Mouse (Mus musculus) kidney, adult 11 months (tissue): Measurements from ENCODE around the gene Foxp1.

Experiments
- DNase-seq: peaks from one replicate; pipeline ENCODE4 v3.0.0; 2022

Gene Foxp1

DNA sequence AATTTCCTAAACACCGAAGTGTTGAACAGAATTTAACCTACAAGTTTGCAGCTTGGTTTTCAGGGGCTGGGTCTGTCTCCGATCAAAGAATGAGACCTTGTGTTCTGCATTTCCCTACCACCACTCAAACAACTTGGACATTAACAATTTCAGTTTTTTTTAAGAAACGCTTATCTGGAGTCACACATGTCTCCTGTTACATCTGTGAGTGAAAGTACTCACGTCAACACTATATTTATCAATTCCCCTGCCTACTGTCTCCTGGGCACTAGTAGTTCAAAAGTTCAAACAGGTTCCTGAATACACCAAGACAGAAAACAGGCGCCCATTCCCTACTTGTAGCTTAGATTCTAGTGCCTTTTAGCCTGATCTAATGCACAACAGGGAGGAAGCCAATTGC lies 172.4 kb downstream of the Foxp1 start:
- DNase-seq: no peak

DNA sequence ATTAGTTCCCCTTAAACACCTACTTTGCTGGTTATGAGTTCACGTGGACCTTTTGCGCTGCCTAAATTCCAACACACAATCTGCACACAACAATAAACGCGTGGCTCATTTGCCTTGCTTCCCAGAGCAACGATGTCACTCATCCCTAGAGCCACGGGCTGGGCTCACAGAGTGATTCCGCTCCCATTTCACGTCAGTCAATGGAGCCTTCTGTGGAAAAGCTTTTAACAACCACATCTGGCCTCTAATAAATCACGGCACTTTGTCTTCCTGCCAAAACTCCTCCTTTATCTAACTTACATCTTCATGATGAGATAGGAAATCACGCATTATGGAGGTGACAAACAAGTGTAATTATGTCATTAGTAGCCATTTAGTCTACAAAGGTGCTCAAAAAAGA lies 174.7 kb downstream of the Foxp1 start:
- no peak for DNase-seq

DNA sequence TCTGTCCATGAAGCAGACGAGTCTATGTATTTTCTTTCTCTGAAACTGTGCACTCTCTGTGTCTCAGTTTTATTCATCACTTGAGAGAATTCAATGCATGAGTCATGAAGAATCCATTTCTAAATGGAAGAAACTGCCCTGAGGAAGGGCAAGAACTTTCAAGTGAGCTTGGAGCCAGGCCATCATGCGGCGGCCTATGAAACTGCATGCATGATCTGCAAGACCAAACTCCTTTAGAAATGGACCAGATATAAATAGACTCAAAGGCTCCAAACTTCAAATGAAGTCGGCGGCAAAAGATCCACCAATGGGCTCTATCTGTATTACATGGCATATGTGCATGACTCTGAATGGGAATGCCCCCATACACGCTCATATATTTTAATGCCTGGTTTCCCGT lies 177.6 kb downstream of the Foxp1 start:
- DNase-seq: no peak

DNA sequence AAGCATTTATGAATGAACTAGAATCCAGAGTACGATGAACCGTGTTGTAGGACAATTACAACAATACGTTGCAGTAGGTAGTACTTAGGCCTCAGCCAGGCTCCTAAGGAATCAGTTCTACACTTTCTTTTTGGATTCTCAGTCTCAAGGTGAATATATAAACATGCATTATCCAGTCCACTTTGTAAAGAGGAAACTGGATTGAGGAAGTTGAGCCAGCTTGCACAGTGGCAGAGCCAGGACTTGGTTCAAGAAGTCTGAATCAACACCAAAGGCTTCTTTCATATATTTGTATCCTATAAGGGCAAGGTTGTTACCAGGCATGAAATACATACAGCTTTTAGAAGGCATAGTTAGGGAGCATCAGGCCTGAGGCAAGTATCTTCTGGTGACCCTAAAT lies 178.2 kb downstream of the Foxp1 start:
- DNase-seq: no peak

GRCm38 (mm10) chr6:99343815-99344214 lies 178.7 kb downstream of the Foxp1 start:
- no peak for DNase-seq

DNA sequence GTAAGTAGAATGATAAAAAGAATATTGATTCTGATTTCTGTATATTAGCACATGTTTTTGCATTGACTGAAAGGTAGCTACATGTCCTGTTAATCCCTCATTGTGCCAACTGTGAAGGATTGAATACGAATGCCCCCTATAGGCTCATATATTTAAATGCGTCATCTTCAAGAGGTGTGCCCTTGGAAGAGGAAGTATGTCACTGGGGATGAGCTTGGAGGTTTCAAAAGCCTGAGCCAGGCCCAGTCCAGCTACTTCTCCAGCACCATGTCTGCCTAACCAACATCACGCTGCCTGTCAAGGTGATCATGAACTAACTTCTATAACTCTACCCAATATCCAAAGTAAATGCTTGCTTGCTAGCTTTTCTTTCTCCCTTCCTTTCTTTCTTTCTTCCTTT lies 180.1 kb downstream of the Foxp1 start:
- no peak for DNase-seq

GRCm38 (mm10) chr6:99340902-99341301 lies 181.6 kb downstream of the Foxp1 start:
- no peak for DNase-seq

GRCm38 (mm10) chr6:99339986-99340721 lies 182.4 kb downstream of the Foxp1 start:
- no peak for DNase-seq

GRCm38 (mm10) chr6:99339343-99339620 lies 183.2 kb downstream of the Foxp1 start:
- no peak for DNase-seq

GRCm38 (mm10) chr6:99338593-99339342 lies 183.8 kb downstream of the Foxp1 start:
- no peak for DNase-seq

GRCm38 (mm10) chr6:99338174-99338573 lies 184.3 kb downstream of the Foxp1 start:
- no peak for DNase-seq

- no peak for DNase-seq
These were observed 184.9 kb downstream of the Foxp1 start for GRCm38 (mm10) chr6:99337575-99337974.

DNA sequence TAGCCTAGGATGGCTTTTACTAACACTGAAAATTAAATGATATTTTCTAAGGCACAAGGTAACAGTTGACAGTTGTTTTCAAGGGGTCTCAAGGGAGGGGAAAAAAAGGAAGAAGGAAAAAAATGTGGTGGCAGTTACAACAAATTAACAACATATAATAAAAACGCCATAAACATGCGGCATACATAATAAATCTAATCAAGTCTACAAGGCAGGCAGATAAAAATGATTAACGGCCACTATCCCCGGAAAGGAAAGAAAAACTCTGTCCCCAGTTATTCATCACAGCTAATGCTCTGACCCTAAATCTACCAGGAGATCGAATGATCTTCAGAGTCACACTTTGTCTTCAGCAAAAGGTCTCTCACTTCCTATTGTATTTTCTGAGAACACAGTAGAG lies 186.3 kb downstream of the Foxp1 start:
- DNase-seq: no peak

GRCm38 (mm10) chr6:99335174-99335830 lies 187.2 kb downstream of the Foxp1 start:
- peak; percentile 19 for DNase-seq

- no peak for DNase-seq
These were observed 188.3 kb downstream of the Foxp1 start for GRCm38 (mm10) chr6:99334255-99334654.

GRCm38 (mm10) chr6:99333127-99333526 lies 189.4 kb downstream of the Foxp1 start:
- DNase-seq: no peak

DNA sequence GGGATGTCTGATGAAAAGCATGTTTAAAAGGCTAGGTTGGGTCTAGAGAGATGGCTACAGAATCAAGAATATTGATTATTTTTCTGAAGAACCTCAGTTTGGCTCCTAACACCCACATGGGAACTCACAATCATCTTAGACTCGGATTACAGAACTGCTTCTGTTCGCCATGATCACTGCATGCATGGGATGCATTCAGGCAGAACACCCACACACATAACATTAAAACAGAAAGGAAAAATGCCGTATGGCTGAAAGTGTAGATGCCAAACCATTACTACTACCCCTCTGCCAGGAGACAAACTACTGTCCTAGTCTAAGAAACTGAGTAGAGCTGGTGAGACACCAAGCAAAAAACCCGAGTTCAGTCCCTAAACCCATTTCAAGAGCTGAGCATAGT lies 192.4 kb downstream of the Foxp1 start:
- DNase-seq: no peak

GRCm38 (mm10) chr6:99328634-99329033 lies 193.9 kb downstream of the Foxp1 start:
- DNase-seq: no peak

- DNase-seq: no peak
These were observed 194.4 kb downstream of the Foxp1 start for GRCm38 (mm10) chr6:99328146-99328545.

- DNase-seq: no peak
These were observed 194.8 kb downstream of the Foxp1 start for GRCm38 (mm10) chr6:99327721-99328120.

DNA sequence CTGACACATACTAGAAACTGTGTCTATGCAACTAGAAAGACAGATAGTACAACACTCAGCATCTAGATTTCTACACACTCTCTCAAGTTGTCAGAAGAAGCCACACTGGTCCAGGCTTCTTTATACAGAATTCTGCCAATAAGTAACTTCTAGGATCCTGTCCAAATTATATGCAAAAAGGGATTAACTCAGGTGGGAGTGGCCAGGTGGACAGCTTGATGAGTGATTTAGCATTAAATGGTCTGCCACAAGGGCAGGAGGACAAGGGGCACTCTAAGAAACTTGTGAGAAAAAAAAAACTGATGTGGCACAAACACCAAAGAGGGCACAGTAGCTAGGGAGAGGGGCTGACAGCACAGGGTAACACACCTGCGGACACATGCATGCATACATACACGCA lies 196.6 kb downstream of the Foxp1 start:
- peak; percentile 43 for DNase-seq

GRCm38 (mm10) chr6:99325461-99325860 lies 197.1 kb downstream of the Foxp1 start:
- DNase-seq: peak; percentile 17

GRCm38 (mm10) chr6:99322132-99322904 lies 200.2 kb downstream of the Foxp1 start:
- no peak for DNase-seq
